Mouse (Mus musculus): Measurements from ENCODE around the gene Kl.

- TF ChIP-seq POLR2A (IDR thresholded peaks at IDR 0.05; ENCODE audit: insufficient read length, low read depth), result no peak
- TF ChIP-seq SRF (IDR thresholded peaks at IDR 0.05; ENCODE audit: control insufficient read depth, insufficient read length, low read depth), result no peak
- no peak for TF ChIP-seq E2F4 (IDR thresholded peaks at IDR 0.05; ENCODE audit: insufficient read depth)
- no peak for TF ChIP-seq CEBPB (IDR thresholded peaks at IDR 0.05; ENCODE audit: insufficient read depth, poor library complexity, severe bottlenecking)
- no peak for TF ChIP-seq MYOG (IDR thresholded peaks at IDR 0.05; ENCODE audit: control insufficient read depth in 1 of 3, insufficient read depth in 1 of 3, insufficient read length in 2 of 3, low read depth in 2 of 3)
- no peak for TF ChIP-seq POLR2AphosphoS2 (IDR thresholded peaks at IDR 0.05; ENCODE audit: insufficient read length, low read depth)
- no peak for TF ChIP-seq USF1 (IDR thresholded peaks at IDR 0.05; ENCODE audit: low read depth)
- TF ChIP-seq REST (IDR thresholded peaks at IDR 0.05; ENCODE audit: insufficient read depth, insufficient read length), result no peak
Observed at GRCm38 (mm10) chr5:150937501-150937900, 14.9 kb upstream of the Kl start.
